In genomic region chr15:13275326-13275725, GRCm38 (mm10) we compare ENCODE assay signal across 24 mouse cellular contexts.
DNase-seq lines count a peak whose midpoint lies in the region; ATAC-seq and TF ChIP-seq lines count a peak whose summit lies in the region.
"Had no signal": no experiment of that assay in that cellular context is flagged by ENCODE, and none has a peak within 500 bp of the region (broad histone marks: within the 10 kb centered on the region; RNA-seq: fewer than 3 reads in every experiment).

No protein-coding gene starts in this region.

- in situ Hi-C loops in Patski (cut with MboI; ENCODE audit: low pct_unique_long_range_greater_than_20kb), result no loop called here

- H3K36me3 ChIP-seq in heart, embryonic 11.5 days (ENCODE audit: control insufficient read depth, insufficient read depth, low read length), result no peaks in the 10 kb centered on the region
- no peaks in the 10 kb centered on the region for H3K36me3 ChIP-seq in kidney, adult 2 months (ENCODE audit: control insufficient read depth, insufficient read depth, low read length)
- no peaks in the 10 kb centered on the region for H3K36me3 ChIP-seq in kidney, postnatal 0 days (ENCODE audit: insufficient read depth, low read length)
- H3K36me3 ChIP-seq: embryonic facial prominence, embryonic 13.5 days; G1E; heart, embryonic 10.5 days; limb, embryonic 10.5 days; liver, embryonic 15.5 days had no signal

- 20% methylated on average over 5 of the region's 5 CpGs for WGBS in heart, embryonic 11.5 days (ENCODE audit: insufficient replicate concordance)
- WGBS in kidney, adult 2 months, result 9% methylated on average over 5 of the region's 5 CpGs
- 8% methylated on average over 5 of the region's 5 CpGs for WGBS in kidney, postnatal 0 days
- WGBS in cerebellum, adult 2 months, result 38% methylated on average over 5 of the region's 5 CpGs

- H3K4me3 ChIP-seq in heart, embryonic 11.5 days (ENCODE audit: low read depth, low read length), result no peak overlapping the region
- H3K4me3 ChIP-seq in kidney, adult 2 months (ENCODE audit: insufficient read depth, low read depth, low read length), result no peak overlapping the region
- no peak overlapping the region for H3K4me3 ChIP-seq in kidney, postnatal 0 days (replicated peaks; ENCODE audit: low read depth, low read length)
- no peak overlapping the region for H3K4me3 ChIP-seq in cerebellum, adult 2 months (replicated peaks; ENCODE audit: insufficient read depth, low read depth, low read length)
- H3K4me3 ChIP-seq: embryonic facial prominence, embryonic 13.5 days; forebrain, embryonic 13.5 days; heart, embryonic 10.5 days; limb, embryonic 10.5 days; liver, embryonic 15.5 days had no signal

- DNase-seq in heart, adult 11 months, result peak; percentile 27
- peak; percentile 80 for DNase-seq in Patski (ENCODE audit: low read depth, low spot score)
- peak; percentile 81 for DNase-seq in kidney, adult 2 months
- peak; percentile 90 for DNase-seq in kidney, postnatal 0 days (ENCODE audit: low spot score)
- DNase-seq in testis, postnatal 14 days (ENCODE audit: low spot score), result no peak
- no peak for DNase-seq in cerebellum, adult 2 months
- DNase-seq: adrenal gland, postnatal 10 days; B cell, adult 2 months; cerebellum, adult 9-10 months; liver; lung, postnatal 4 days; right cerebral cortex, postnatal 14 days had no signal

- no peak for TF ChIP-seq POLR2A in kidney, adult 2 months (IDR thresholded peaks at IDR 0.05; ENCODE audit: low read depth, low read length)
- TF ChIP-seq POLR2A in cerebellum, adult 2 months (IDR thresholded peaks at IDR 0.05; ENCODE audit: borderline replicate concordance, insufficient read depth, low read length), result no peak

- peaks cover 6% of the 10 kb centered on the region for H3K4me1 ChIP-seq in heart, embryonic 11.5 days (ENCODE audit: control insufficient read depth, insufficient read depth, low read length)
- no peaks in the 10 kb centered on the region for H3K4me1 ChIP-seq in kidney, adult 2 months (ENCODE audit: control insufficient read depth, insufficient read depth, low read length)
- no peaks in the 10 kb centered on the region for H3K4me1 ChIP-seq in kidney, postnatal 0 days (replicated peaks; ENCODE audit: insufficient read depth, low read length)
- H3K4me1 ChIP-seq in cerebellum, adult 2 months (ENCODE audit: control insufficient read depth, insufficient read depth, low read length), result no peaks in the 10 kb centered on the region
- H3K4me1 ChIP-seq: embryonic facial prominence, embryonic 13.5 days; limb, embryonic 10.5 days; liver, embryonic 15.5 days had no signal

- CTCF ChIA-PET in Patski (lab: Charles Lee), result interaction anchor here (1.2 to 1.3 kb wide), 3 partner anchors 21 to 96 kb away, joined by 3 to 5 read pairs (median 3); no protein-coding TSS in a partner anchor

- POLR2A ChIA-PET in Patski (lab: Charles Lee), result interaction anchor here (1.7 kb wide), 1 partner anchor 31 kb away, joined by 5 read pairs; no protein-coding TSS in a partner anchor

- TF ChIP-seq CTCF in Patski (IDR thresholded peaks at IDR 0.05), result no peak
- no peak for TF ChIP-seq CTCF in kidney, adult 2 months (conservative IDR thresholded peaks at IDR 0.05; ENCODE audit: insufficient read depth, insufficient read length, low read depth, low read length)
- no peak for TF ChIP-seq CTCF in kidney, postnatal 0 days (IDR thresholded peaks at IDR 0.05; ENCODE audit: low read depth)
- no peak for TF ChIP-seq CTCF in cerebellum, adult 2 months (IDR thresholded peaks at IDR 0.05; ENCODE audit: borderline replicate concordance, insufficient read depth, low read depth, low read length)

- no peaks in the 10 kb centered on the region for H3K27me3 ChIP-seq in heart, embryonic 11.5 days (ENCODE audit: control insufficient read depth, insufficient read depth, low read length)
- H3K27me3 ChIP-seq in Patski, result no peaks in the 10 kb centered on the region
- H3K27me3 ChIP-seq in kidney, adult 2 months (replicated peaks; ENCODE audit: control insufficient read depth, insufficient read depth, low read length), result no peaks in the 10 kb centered on the region
- H3K27me3 ChIP-seq in kidney, postnatal 0 days (ENCODE audit: insufficient read depth, low read length), result no peaks in the 10 kb centered on the region
- H3K27me3 ChIP-seq in cerebellum, adult 2 months (ENCODE audit: control insufficient read depth, insufficient read depth, low read length), result no peaks in the 10 kb centered on the region
- H3K27me3 ChIP-seq: CH12.LX; embryonic facial prominence, embryonic 13.5 days; forebrain, embryonic 13.5 days; liver, embryonic 15.5 days had no signal

- H3K9me3 ChIP-seq in heart, embryonic 11.5 days (replicated peaks; ENCODE audit: control insufficient read depth, low read length), result no peaks in the 10 kb centered on the region
- H3K9me3 ChIP-seq in kidney, postnatal 0 days (replicated peaks; ENCODE audit: low read length), result no peaks in the 10 kb centered on the region
- H3K9me3 ChIP-seq: embryonic facial prominence, embryonic 13.5 days; forebrain, embryonic 13.5 days; G1E; heart, embryonic 10.5 days; limb, embryonic 10.5 days; liver, embryonic 15.5 days had no signal

- no peak overlapping the region for H3K4me2 ChIP-seq in heart, embryonic 11.5 days
- H3K4me2 ChIP-seq in kidney, postnatal 0 days (ENCODE audit: low read length), result no peak overlapping the region
- H3K4me2 ChIP-seq: embryonic facial prominence, embryonic 13.5 days; forebrain, embryonic 13.5 days; liver, embryonic 15.5 days had no signal

- no peak overlapping the region for H3K27ac ChIP-seq in heart, embryonic 11.5 days (ENCODE audit: low read depth, low read length)
- H3K27ac ChIP-seq in kidney, adult 2 months (ENCODE audit: insufficient read depth, low read depth, low read length), result no peak overlapping the region; the same call in 1 of the 2 replicates
- peak overlapping the region; percentile 42; the same call in 1 of the 2 replicates for H3K27ac ChIP-seq in kidney, postnatal 0 days
- no peak overlapping the region for H3K27ac ChIP-seq in cerebellum, adult 2 months (ENCODE audit: insufficient read depth, low read length)
- H3K27ac ChIP-seq: embryonic facial prominence, embryonic 13.5 days; forebrain, embryonic 13.5 days; heart, embryonic 10.5 days; hindbrain, postnatal 0 days; limb, embryonic 10.5 days; liver, embryonic 15.5 days; stomach, postnatal 0 days had no signal

- no peak for ATAC-seq in heart, embryonic 11.5 days (replicated peaks; ENCODE audit: insufficient number of reproducible peaks, low FRiP score, low TSS enrichment)
- peak; percentile 83 for ATAC-seq in Patski
- peak; percentile 77 for ATAC-seq in kidney, postnatal 0 days (replicated peaks; ENCODE audit: low FRiP score, low read depth)
- ATAC-seq: activated CD4-positive, CD25-positive, alpha-beta regulatory T cell, adult 4 months; hindbrain, postnatal 0 days; intestine, embryonic 16.5 days had no signal

- no peak overlapping the region for H3K9ac ChIP-seq in heart, embryonic 11.5 days (ENCODE audit: low read depth, low read length)
- H3K9ac ChIP-seq in kidney, postnatal 0 days (ENCODE audit: low read depth, low read length), result no peak overlapping the region
- H3K9ac ChIP-seq: embryonic facial prominence, embryonic 13.5 days; forebrain, embryonic 13.5 days; liver, embryonic 15.5 days had no signal

Comparison
In these comparisons a context has a peak if more than half of its experiments do, and no peak if none do; other contexts are left out.
1. DNase-seq: peak in heart, adult 11 months (single experiment), Patski (single experiment), kidney, adult 2 months (single experiment) and kidney, postnatal 0 days (single experiment); none in testis, postnatal 14 days (single experiment) and cerebellum, adult 2 months (0 of 2).